Comparison of ENCODE assay signal across 8 mouse cellular contexts in the genomic region with DNA sequence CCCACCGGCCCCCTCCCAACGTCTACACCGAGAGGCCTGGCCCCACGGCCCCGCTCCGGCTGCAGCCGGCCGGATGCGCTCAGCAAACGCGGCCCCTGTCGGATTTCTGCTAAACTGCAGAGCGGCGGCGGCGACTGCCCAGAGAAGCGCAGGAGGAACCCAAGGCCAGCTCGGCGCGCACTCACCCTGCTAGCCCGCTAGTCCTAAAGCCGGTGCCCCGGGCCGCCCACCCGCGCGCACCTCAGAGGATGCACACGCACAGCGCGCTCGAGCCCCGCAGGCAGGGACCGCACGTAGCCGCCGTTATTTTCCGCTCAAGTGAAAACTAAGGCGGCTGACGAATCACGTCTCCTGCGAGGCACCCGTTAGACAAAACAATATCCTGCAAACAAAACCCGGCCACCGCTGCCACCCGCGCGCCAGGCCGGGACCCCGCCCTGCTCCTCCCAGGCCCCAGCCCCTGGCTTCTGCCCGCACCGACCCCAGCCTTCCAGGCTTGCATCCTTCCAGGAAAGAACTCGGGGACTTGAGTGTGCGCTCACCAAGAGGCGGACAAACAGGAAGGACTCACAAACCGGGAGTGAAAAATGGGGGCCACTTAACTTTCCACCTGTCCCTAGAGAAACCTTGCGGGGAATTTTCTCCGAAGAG. TPM values are rescaled to one million over a fixed set of nuclear protein-coding genes. Genes with fewer than 3 reads are reported as not detected.
DNase-seq lines count a peak whose midpoint lies in the region; ATAC-seq and TF ChIP-seq lines count a peak whose summit lies in the region.

No protein-coding gene starts in this region.

- no peaks in the 10 kb centered on the region for H3K36me3 ChIP-seq in heart, embryonic 12.5 days
- no peaks in the 10 kb centered on the region for H3K36me3 ChIP-seq in kidney, postnatal 0 days (ENCODE audit: insufficient read depth, low read length)
- H3K36me3 ChIP-seq in liver, embryonic 13.5 days: no peaks in the 10 kb centered on the region
- no peaks in the 10 kb centered on the region for H3K36me3 ChIP-seq in neural tube, embryonic 12.5 days

- no peaks in the 10 kb centered on the region for H3K4me1 ChIP-seq in embryonic fibroblast, embryonic 13.5 days (ENCODE audit: control insufficient read depth, insufficient read depth, low read length)
- peaks cover 18% of the 10 kb centered on the region for H3K4me1 ChIP-seq in heart, embryonic 12.5 days (replicated peaks)
- H3K4me1 ChIP-seq in kidney, postnatal 0 days (replicated peaks; ENCODE audit: insufficient read depth, low read length): peaks cover 17% of the 10 kb centered on the region; the same call in 1 of the 2 replicates
- no peaks in the 10 kb centered on the region for H3K4me1 ChIP-seq in liver, embryonic 13.5 days (replicated peaks)
- H3K4me1 ChIP-seq in neural tube, embryonic 12.5 days: peaks cover 24% of the 10 kb centered on the region

- H3K27ac ChIP-seq in embryonic fibroblast, embryonic 13.5 days (ENCODE audit: insufficient read depth, low read length): no peak overlapping the region
- no peak overlapping the region for H3K27ac ChIP-seq in heart, embryonic 12.5 days (ENCODE audit: poor library complexity, severe bottlenecking)
- no peak overlapping the region for H3K27ac ChIP-seq in kidney, postnatal 0 days
- no peak overlapping the region for H3K27ac ChIP-seq in liver, embryonic 13.5 days
- H3K27ac ChIP-seq in neural tube, embryonic 12.5 days: peak overlapping the region; percentile 91

- no peak for TF ChIP-seq POLR2A in embryonic fibroblast, embryonic 13.5 days (IDR thresholded peaks at IDR 0.05; ENCODE audit: low read depth, low read length)

- H3K4me2 ChIP-seq in heart, embryonic 12.5 days: peak overlapping the region; percentile 97
- H3K4me2 ChIP-seq in kidney, postnatal 0 days (ENCODE audit: low read length): peak overlapping the region; percentile 95
- peak overlapping the region; percentile 59 for H3K4me2 ChIP-seq in liver, embryonic 13.5 days
- H3K4me2 ChIP-seq in neural tube, embryonic 12.5 days (replicated peaks): peak overlapping the region; percentile 92

- ATAC-seq in heart, embryonic 12.5 days (ENCODE audit: insufficient number of reproducible peaks, low FRiP score): peak; percentile 74
- ATAC-seq in kidney, postnatal 0 days (replicated peaks; ENCODE audit: low FRiP score, low read depth): peak; percentile 78
- ATAC-seq in liver, embryonic 13.5 days (ENCODE audit: low read depth): no peak
- ATAC-seq in neural tube, embryonic 12.5 days (ENCODE audit: low FRiP score, low read depth): peak; percentile 77

- DNase-seq in kidney, adult 18-20 months: peak; percentile 55
- no peak for DNase-seq in kidney, adult 11 months
- DNase-seq in kidney, postnatal 0 days (ENCODE audit: low spot score): peak; percentile 87
- no peak for DNase-seq in liver, embryonic 13.5 days
- DNase-seq in thymus, postnatal 14 days: peak; percentile 22

- H3K4me3 ChIP-seq in embryonic fibroblast, embryonic 13.5 days (ENCODE audit: insufficient read depth, low read length): peak overlapping the region; percentile 39
- peak overlapping the region; percentile 67 for H3K4me3 ChIP-seq in heart, embryonic 12.5 days
- H3K4me3 ChIP-seq in kidney, postnatal 0 days (replicated peaks; ENCODE audit: low read depth, low read length): peak overlapping the region; percentile 49
- H3K4me3 ChIP-seq in liver, embryonic 13.5 days (replicated peaks): peak overlapping the region; percentile 43
- H3K4me3 ChIP-seq in neural tube, embryonic 12.5 days: peak overlapping the region; percentile 60

- under 1% methylated on average over 57 of the region's 57 CpGs for WGBS in heart, embryonic 12.5 days
- 0% methylated on average over 57 of the region's 57 CpGs for WGBS in kidney, postnatal 0 days
- WGBS in liver, embryonic 13.5 days (ENCODE audit: insufficient replicate concordance): 1% methylated on average over 57 of the region's 57 CpGs
- under 1% methylated on average over 57 of the region's 57 CpGs for WGBS in neural tube, embryonic 12.5 days

- H3K9ac ChIP-seq in heart, embryonic 12.5 days: peak overlapping the region; percentile 72
- peak overlapping the region; percentile 23; the same call in 1 of the 2 replicates for H3K9ac ChIP-seq in kidney, postnatal 0 days (ENCODE audit: low read depth, low read length)
- H3K9ac ChIP-seq in liver, embryonic 13.5 days: no peak overlapping the region
- H3K9ac ChIP-seq in neural tube, embryonic 12.5 days: peak overlapping the region; percentile 75

- no peaks in the 10 kb centered on the region for H3K9me3 ChIP-seq in heart, embryonic 12.5 days (replicated peaks)
- no peaks in the 10 kb centered on the region for H3K9me3 ChIP-seq in kidney, postnatal 0 days (replicated peaks; ENCODE audit: low read length)
- H3K9me3 ChIP-seq in liver, embryonic 13.5 days (replicated peaks): no peaks in the 10 kb centered on the region
- H3K9me3 ChIP-seq in neural tube, embryonic 12.5 days: no peaks in the 10 kb centered on the region

- TF ChIP-seq CTCF in embryonic fibroblast, embryonic 13.5 days (IDR thresholded peaks at IDR 0.05; ENCODE audit: borderline replicate concordance, insufficient read depth, low read length): 0 out of 2 replicates have a peak, but pooled peaks have one; percentile 26
- peak; percentile 72 for TF ChIP-seq CTCF in kidney, postnatal 0 days (IDR thresholded peaks at IDR 0.05; ENCODE audit: low read depth)

- H3K27me3 ChIP-seq in heart, embryonic 12.5 days (replicated peaks): peaks cover 65% of the 10 kb centered on the region
- H3K27me3 ChIP-seq in kidney, postnatal 0 days (ENCODE audit: insufficient read depth, low read length): peaks cover 47% of the 10 kb centered on the region
- H3K27me3 ChIP-seq in liver, embryonic 13.5 days: peaks cover 98% of the 10 kb centered on the region
- H3K27me3 ChIP-seq in neural tube, embryonic 12.5 days (replicated peaks): 0 out of 2 replicates have a peak, but pooled peaks cover 12% of the 10 kb centered on the region

RNA-seq across cellular contexts. Expression of gene Zfp536, which starts 2.9 kb away (rescaled TPM):
- 1.4 TPM in 1 of 2 replicates, not detected in the other for polyA plus RNA-seq in embryonic fibroblast, embryonic 13.5 days (2011; ENCODE audit: insufficient read length, low read depth, missing spikeins)
- polyA plus RNA-seq in heart, embryonic 12.5 days (2016; fragmentation: Nextera tagmentation; extraction: Ambion mirVana): 4.7 and 5.1 TPM in 2 replicates
- polyA plus RNA-seq in kidney, postnatal 0 days (2015; fragmentation: Nextera tagmentation; extraction: Ambion mirVana): 3.7 and 4.0 TPM in 2 replicates
- polyA plus RNA-seq in liver, embryonic 13.5 days (2015; fragmentation: Nextera tagmentation; extraction: Ambion mirVana): 0.09 and 0.10 TPM in 2 replicates
- 46.9 and 48.5 TPM in 2 replicates for polyA plus RNA-seq in neural tube, embryonic 12.5 days (2016; fragmentation: Nextera tagmentation; extraction: Ambion mirVana)

Comparison
In these comparisons a context has a peak if more than half of its experiments do, and no peak if none do; other contexts are left out.
1. DNase-seq: peak in kidney, adult 18-20 months (single experiment), kidney, postnatal 0 days (single experiment) and thymus, postnatal 14 days (single experiment); none in kidney, adult 11 months (single experiment) and liver, embryonic 13.5 days (single experiment).
2. Peak in every context shown above with its lines, with median percentiles within 50 percentile points of each other: H3K4me3 ChIP-seq and H3K4me2 ChIP-seq.